Mouse (Mus musculus): ENCODE data around the gene Acap3. TPM values are rescaled to one million over a fixed set of nuclear protein-coding genes. Genes with fewer than 3 reads are reported as not detected.

Acap3 gene
- total and polyA plus RNA-seq, 3 experiments, result 24.5 to 39.1 TPM; not detected in 1

- no peak overlapping the region for H3K27ac ChIP-seq (ENCODE audit: control insufficient read depth, low read depth, low read length)
- DNase-seq (ENCODE audit: low read depth, low spot score), result no peak
- no peaks in the 10 kb centered on the region for H3K27me3 ChIP-seq (ENCODE audit: control insufficient read depth in 1 of 2, insufficient read depth in 2 of 2, low read length in 2 of 2)
- TF ChIP-seq TCF12 (IDR thresholded peaks at IDR 0.05; ENCODE audit: low read depth, low read length) (no peak), ELF1 (IDR thresholded peaks at IDR 0.05; ENCODE audit: low read depth, low read length) (no peak), CTCF (IDR thresholded peaks at IDR 0.05 in 2 of 3, conservative IDR thresholded peaks at IDR 0.05 in 1 of 3; ENCODE audit: control insufficient read depth in 1 of 3, insufficient read depth in 1 of 3, low read depth in 2 of 3, low read length in 3 of 3, poor library complexity in 1 of 3, severe bottlenecking in 1 of 3) (no peak)
- no peaks in the 10 kb centered on the region for H3K9me3 ChIP-seq (replicated peaks; ENCODE audit: insufficient read depth, low read length)
- H3K4me1 ChIP-seq (ENCODE audit: control insufficient read depth in 1 of 2, insufficient read depth in 2 of 2, low read length in 2 of 2), result peaks cover 23 to 38% of the 10 kb centered on the region in 2 experiments
- H3K79me2 ChIP-seq (ENCODE audit: control insufficient read depth, insufficient read depth, low read length, poor library complexity), result peaks cover 36% of the 10 kb centered on the region
- H3K36me3 ChIP-seq (ENCODE audit: control insufficient read depth in 1 of 2, insufficient read depth in 2 of 2, low read length in 2 of 2), result peaks cover 4 to 17% of the 10 kb centered on the region in 2 experiments; a peak in 3 of 4 replicates
- H3K4me3 ChIP-seq (ENCODE audit: control insufficient read depth in 1 of 2, insufficient read depth in 1 of 2, low read depth in 2 of 2, low read length in 2 of 2), result no peak overlapping the region
- H3K9ac ChIP-seq (ENCODE audit: control insufficient read depth, low read depth, low read length, poor library complexity, severe bottlenecking), result no peak overlapping the region
Measured at GRCm38 (mm10) chr4:155853421-155853820, 38.2 kb upstream of the Acap3 start.

- peaks cover 2 to 4% of the 10 kb centered on the region in 2 experiments; a peak in 3 of 4 replicates for H3K36me3 ChIP-seq (ENCODE audit: control insufficient read depth in 1 of 2, insufficient read depth in 2 of 2, low read length in 2 of 2)
- no peak for TF ChIP-seq MYB (IDR thresholded peaks at IDR 0.05; ENCODE audit: low read depth, low read length)
- TF ChIP-seq EP300 (IDR thresholded peaks at IDR 0.05; ENCODE audit: low read depth in 1 of 2, low read length in 2 of 2), result no peak
- no peak for TF ChIP-seq ZC3H11A (IDR thresholded peaks at IDR 0.05; ENCODE audit: low read depth, low read length)
- TF ChIP-seq SIN3A (IDR thresholded peaks at IDR 0.05; ENCODE audit: low read length), result no peak
- no peak for TF ChIP-seq ZNF384 (IDR thresholded peaks at IDR 0.05; ENCODE audit: low read depth, low read length)
Measured at GRCm38 (mm10) chr4:155854991-155855390, 36.6 kb upstream of the Acap3 start.

GRCm38 (mm10) chr4:155856071-155856470 lies 35.6 kb upstream of the Acap3 start:
- peaks cover 2 to 4% of the 10 kb centered on the region in 2 experiments; a peak in 2 of 4 replicates for H3K36me3 ChIP-seq (ENCODE audit: control insufficient read depth in 1 of 2, insufficient read depth in 2 of 2, low read length in 2 of 2)
- H3K4me1 ChIP-seq (ENCODE audit: control insufficient read depth in 1 of 2, insufficient read depth in 2 of 2, low read length in 2 of 2), result peaks cover 6 to 11% of the 10 kb centered on the region in 2 experiments
- no peaks in the 10 kb centered on the region for H3K9me3 ChIP-seq (replicated peaks; ENCODE audit: insufficient read depth, low read length)
- no peak overlapping the region for H3K9ac ChIP-seq (ENCODE audit: control insufficient read depth, low read depth, low read length, poor library complexity, severe bottlenecking)
- no peak for TF ChIP-seq HCFC1 (IDR thresholded peaks at IDR 0.05; ENCODE audit: low read depth, low read length)
- no peak for TF ChIP-seq MEF2A (IDR thresholded peaks at IDR 0.05; ENCODE audit: extremely low read depth, insufficient replicate concordance, low read depth, low read length, poor library complexity, severe bottlenecking)
- no peak for TF ChIP-seq BHLHE40 (IDR thresholded peaks at IDR 0.05; ENCODE audit: borderline replicate concordance, low read depth, low read length)
- no peak for TF ChIP-seq MXI1 (IDR thresholded peaks at IDR 0.05; ENCODE audit: low read depth, low read length)
- TF ChIP-seq SIN3A (IDR thresholded peaks at IDR 0.05; ENCODE audit: low read length), result no peak
- no peak for TF ChIP-seq ELF1 (IDR thresholded peaks at IDR 0.05; ENCODE audit: low read depth, low read length)
- TF ChIP-seq MYC (IDR thresholded peaks at IDR 0.05; ENCODE audit: low read depth, low read length), result no peak
- no peak for TF ChIP-seq TCF12 (IDR thresholded peaks at IDR 0.05; ENCODE audit: low read depth, low read length)
- TF ChIP-seq EP300 (IDR thresholded peaks at IDR 0.05; ENCODE audit: low read depth in 1 of 2, low read length in 2 of 2), result no peak
- no peak for TF ChIP-seq NRF1 (IDR thresholded peaks at IDR 0.05; ENCODE audit: insufficient read depth, low read depth, low read length, poor library complexity, severe bottlenecking)
- TF ChIP-seq USF2 (IDR thresholded peaks at IDR 0.05; ENCODE audit: borderline replicate concordance in 1 of 2, insufficient read depth in 1 of 2, low read depth in 1 of 2, low read length in 2 of 2), result no peak
- no peak for TF ChIP-seq SMC3 (IDR thresholded peaks at IDR 0.05; ENCODE audit: low read depth, low read length)
- TF ChIP-seq ZKSCAN1 (IDR thresholded peaks at IDR 0.05; ENCODE audit: low read depth, low read length), result no peak
- DNase-seq (ENCODE audit: low read depth, low spot score), result no peak
- H3K4me3 ChIP-seq (ENCODE audit: control insufficient read depth in 1 of 2, insufficient read depth in 1 of 2, low read depth in 2 of 2, low read length in 2 of 2), result no peak overlapping the region
- peaks cover 12% of the 10 kb centered on the region for H3K79me2 ChIP-seq (ENCODE audit: control insufficient read depth, insufficient read depth, low read length, poor library complexity)
- H3K27me3 ChIP-seq (ENCODE audit: control insufficient read depth in 1 of 2, insufficient read depth in 2 of 2, low read length in 2 of 2), result no peaks in the 10 kb centered on the region
- H3K27ac ChIP-seq (ENCODE audit: control insufficient read depth, low read depth, low read length), result no peak overlapping the region

More at GRCm38 (mm10) chr4:155854991-155855390, 36.6 kb upstream of the Acap3 start:
- H3K4me1 ChIP-seq (ENCODE audit: control insufficient read depth in 1 of 2, insufficient read depth in 2 of 2, low read length in 2 of 2), result peaks cover 11 to 22% of the 10 kb centered on the region in 2 experiments
- H3K27ac ChIP-seq (ENCODE audit: control insufficient read depth, low read depth, low read length), result no peak overlapping the region
- peaks cover 23% of the 10 kb centered on the region for H3K79me2 ChIP-seq (ENCODE audit: control insufficient read depth, insufficient read depth, low read length, poor library complexity)
- no peak for DNase-seq (ENCODE audit: low read depth, low spot score)
- no peaks in the 10 kb centered on the region for H3K27me3 ChIP-seq (ENCODE audit: control insufficient read depth in 1 of 2, insufficient read depth in 2 of 2, low read length in 2 of 2)
- H3K9me3 ChIP-seq (replicated peaks; ENCODE audit: insufficient read depth, low read length), result no peaks in the 10 kb centered on the region
- H3K4me3 ChIP-seq (ENCODE audit: control insufficient read depth in 1 of 2, insufficient read depth in 1 of 2, low read depth in 2 of 2, low read length in 2 of 2), result no peak overlapping the region
- H3K9ac ChIP-seq (ENCODE audit: control insufficient read depth, low read depth, low read length, poor library complexity, severe bottlenecking), result no peak overlapping the region

Measured in MEL (cell line).